Mouse (Mus musculus): ENCODE measurements around the gene Znrd1as.

DNA sequence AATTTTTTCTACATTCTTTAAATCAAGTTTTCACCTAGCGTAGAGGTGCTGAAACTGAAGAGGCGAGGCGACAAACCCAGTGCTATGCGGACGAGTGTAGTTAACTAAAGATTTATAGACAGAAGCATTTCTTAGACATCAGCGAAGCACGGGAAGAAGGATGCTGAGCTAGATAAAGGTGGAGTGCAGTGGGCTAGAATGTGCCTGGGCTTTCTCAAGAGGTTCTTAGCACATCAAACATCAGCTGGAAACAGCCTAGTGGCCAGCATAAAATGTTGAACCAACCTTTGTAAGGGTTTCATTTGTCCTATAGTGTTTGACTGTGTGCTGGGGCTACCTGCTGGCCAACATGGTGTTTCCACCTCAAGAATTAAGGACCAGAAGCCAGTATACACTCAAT lies 42.5 kb downstream of the Znrd1as start, which contains the start of gene Zfp57:
- TF ChIP-seq POLR2A (IDR thresholded peaks at IDR 0.05; ENCODE audit: borderline replicate concordance, insufficient read depth, low read length) = no peak
- TF ChIP-seq CTCF (IDR thresholded peaks at IDR 0.05; ENCODE audit: borderline replicate concordance, insufficient read depth, low read depth, low read length) = no peak

Data from cerebellum, adult 2 months (tissue).